Mouse (Mus musculus): Measurements from ENCODE around the gene Acbd6.

- TF ChIP-seq POLR2A (IDR thresholded peaks at IDR 0.05; ENCODE audit: borderline replicate concordance, low read depth, low read length) (no peak), CTCF (IDR thresholded peaks at IDR 0.05; ENCODE audit: low read depth, low read length) (no peak)
Measured at GRCm38 (mm10) chr1:155517060-155517459, 40.9 kb upstream of the Acbd6 start.
